Mouse (Mus musculus): ENCODE measurements around the gene Flrt1. TPM values are rescaled to one million over a fixed set of nuclear protein-coding genes. Genes with fewer than 3 reads are reported as not detected.

Gene Flrt1
- total and polyA plus RNA-seq, 3 experiments, result not detected

DNA sequence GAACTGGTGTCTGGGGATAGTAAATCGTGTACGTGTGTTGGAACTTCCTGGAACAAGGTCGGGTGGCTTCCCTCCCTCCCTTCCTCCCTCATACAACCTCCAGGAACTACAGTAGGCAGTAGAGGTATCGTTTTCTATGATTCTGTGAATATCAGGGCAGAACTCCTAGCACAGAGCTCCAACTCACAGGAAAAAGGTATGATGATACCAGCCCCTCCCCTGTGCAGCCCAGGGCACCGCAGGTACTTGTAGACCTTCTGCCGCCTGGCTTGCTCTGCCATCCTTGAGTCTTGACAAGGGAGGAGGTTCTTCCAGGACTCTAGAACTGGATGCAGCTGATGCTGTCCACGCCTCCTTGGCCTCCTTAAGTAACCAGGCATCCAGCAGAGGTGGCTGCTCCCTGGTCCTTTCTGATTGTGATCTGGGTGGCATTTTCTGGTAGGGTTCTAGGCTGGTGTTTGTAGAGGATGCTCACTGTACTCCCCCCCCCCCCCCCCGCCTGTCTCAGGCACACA lies 38.6 kb downstream of the Flrt1 start:
- no peak overlapping the region for H3K9ac ChIP-seq (ENCODE audit: insufficient read depth, low read depth)
- no peaks in the 10 kb centered on the region for H3K36me3 ChIP-seq (replicated peaks in 1 of 2; ENCODE audit: control insufficient read depth in 1 of 2, insufficient read depth in 1 of 2, low read length in 1 of 2)
- no peak overlapping the region for H3K4me2 ChIP-seq (ENCODE audit: insufficient read depth, low read depth, poor library complexity, severe bottlenecking)
- no peak overlapping the region for H3K4me3 ChIP-seq (replicated peaks in 1 of 3; ENCODE audit: low read depth in 2 of 3, low read length in 2 of 3, poor library complexity in 1 of 3)
- dilution Hi-C loops (cut with MboI; ENCODE audit: extremely low pct_ligation_motif_present, extremely low pct_unique_long_range_greater_than_20kb, low sequenced_read_pairs) (no loop called here), in situ Hi-C loops (cut with MboI; ENCODE audit: low pct_ligation_motif_present, low pct_unique_long_range_greater_than_20kb, low sequenced_read_pairs) (loop anchor here (25.0 kb wide), 1 partner anchor 345 kb away; the partner anchor contains the start of gene 2700081O15Rik)
- no peaks in the 10 kb centered on the region for H3K79me2 ChIP-seq (replicated peaks; ENCODE audit: control insufficient read depth, extremely low read depth, insufficient read depth, poor library complexity, severe bottlenecking)
- H3K27me3 ChIP-seq (replicated peaks), result peaks cover 57% of the 10 kb centered on the region
- TF ChIP-seq RAD21 (IDR thresholded peaks at IDR 0.05; ENCODE audit: low read depth, low read length), result no peak
- TF ChIP-seq POLR2AphosphoS2 (IDR thresholded peaks at IDR 0.05; ENCODE audit: low read depth, low read length), result no peak
- no peak for TF ChIP-seq ETS1 (conservative IDR thresholded peaks at IDR 0.05; ENCODE audit: low read depth, low read length)
- no peak for TF ChIP-seq SIN3A (IDR thresholded peaks at IDR 0.05; ENCODE audit: low read length)
- no peak for TF ChIP-seq ZNF384 (IDR thresholded peaks at IDR 0.05; ENCODE audit: low read depth, low read length)
- no peak for TF ChIP-seq MXI1 (IDR thresholded peaks at IDR 0.05; ENCODE audit: low read depth, low read length)
- no peak for TF ChIP-seq KAT2A (IDR thresholded peaks at IDR 0.05; ENCODE audit: insufficient replicate concordance, low read length)
- DNase-seq (ENCODE audit: extremely low read depth), result no peak
- no peaks in the 10 kb centered on the region for H3K9me3 ChIP-seq (replicated peaks; ENCODE audit: low read length)
- no peak overlapping the region for H3K27ac ChIP-seq (ENCODE audit: insufficient read depth, low read depth)
- peaks cover 12 to 14% of the 10 kb centered on the region in 2 experiments for H3K4me1 ChIP-seq (ENCODE audit: control insufficient read depth in 1 of 2, insufficient read depth in 2 of 2)

DNA sequence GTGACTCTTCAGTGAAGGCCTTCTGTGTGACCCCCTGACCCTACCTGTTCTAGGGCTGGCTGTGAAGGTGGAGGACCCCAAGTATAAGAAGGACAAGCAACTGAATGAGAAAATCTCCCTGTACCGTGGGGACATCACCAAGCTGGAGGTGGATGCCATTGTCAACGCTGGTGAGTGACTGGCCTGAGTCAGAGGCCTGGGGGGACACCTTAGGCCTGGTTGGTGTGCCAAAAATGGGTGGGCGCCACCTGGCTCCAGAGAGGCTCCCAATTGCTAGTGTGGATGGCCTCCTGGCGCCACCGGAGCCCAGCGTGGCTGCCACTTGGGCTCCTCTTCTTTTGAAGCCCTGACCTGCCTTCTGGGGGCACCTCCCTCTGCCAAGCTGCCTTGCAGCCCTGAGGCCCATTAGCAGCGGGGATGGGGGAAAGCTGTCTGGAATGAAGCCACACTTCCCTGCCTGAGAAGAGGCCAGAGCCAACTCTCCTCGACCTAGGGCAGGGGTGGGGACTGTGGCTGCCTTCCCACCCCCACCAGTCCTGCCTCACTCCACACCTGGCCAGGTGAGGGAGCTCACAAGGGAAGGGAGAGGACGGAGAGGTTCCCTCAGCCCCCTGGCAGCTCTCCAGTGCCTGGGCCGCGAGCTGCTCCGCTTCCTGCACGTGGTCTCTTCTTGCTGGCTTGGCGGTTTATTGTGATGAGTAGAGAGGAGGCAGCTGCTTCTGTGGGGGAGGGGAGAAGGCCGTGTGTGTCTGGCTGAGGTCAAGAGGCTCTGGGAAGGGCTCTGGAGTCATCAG lies 39.3 kb downstream of the Flrt1 start:
- H3K27ac ChIP-seq (ENCODE audit: insufficient read depth, low read depth), result no peak overlapping the region
- no peak for DNase-seq (ENCODE audit: extremely low read depth)
- H3K36me3 ChIP-seq (replicated peaks in 1 of 2; ENCODE audit: control insufficient read depth in 1 of 2, insufficient read depth in 1 of 2, low read length in 1 of 2), result no peaks in the 10 kb centered on the region
- dilution Hi-C loops (cut with MboI; ENCODE audit: extremely low pct_ligation_motif_present, extremely low pct_unique_long_range_greater_than_20kb, low sequenced_read_pairs) (no loop called here), in situ Hi-C loops (cut with MboI; ENCODE audit: low pct_ligation_motif_present, low pct_unique_long_range_greater_than_20kb, low sequenced_read_pairs) (loop anchor here (25.0 kb wide), 1 partner anchor 346 kb away; the partner anchor contains the start of gene 2700081O15Rik)
- peaks cover 12 to 14% of the 10 kb centered on the region in 2 experiments for H3K4me1 ChIP-seq (ENCODE audit: control insufficient read depth in 1 of 2, insufficient read depth in 2 of 2)
- TF ChIP-seq SMC3 (IDR thresholded peaks at IDR 0.05; ENCODE audit: low read depth, low read length) (no peak), ZNF384 (IDR thresholded peaks at IDR 0.05; ENCODE audit: low read depth, low read length) (no peak), KAT2A (IDR thresholded peaks at IDR 0.05; ENCODE audit: insufficient replicate concordance, low read length) (no peak), MAX (IDR thresholded peaks at IDR 0.05; ENCODE audit: low read length) (no peak), JUN (IDR thresholded peaks at IDR 0.05; ENCODE audit: insufficient read depth, low read depth, low read length) (no peak), RAD21 (IDR thresholded peaks at IDR 0.05; ENCODE audit: low read depth, low read length) (no peak), ZMIZ1 (IDR thresholded peaks at IDR 0.05; ENCODE audit: low read depth, low read length) (no peak), NELFE (IDR thresholded peaks at IDR 0.05; ENCODE audit: low read depth, low read length) (no peak), ZC3H11A (IDR thresholded peaks at IDR 0.05; ENCODE audit: low read depth, low read length) (no peak)
- no peaks in the 10 kb centered on the region for H3K9me3 ChIP-seq (replicated peaks; ENCODE audit: low read length)
- no peaks in the 10 kb centered on the region for H3K79me2 ChIP-seq (replicated peaks; ENCODE audit: control insufficient read depth, extremely low read depth, insufficient read depth, poor library complexity, severe bottlenecking)
- H3K4me3 ChIP-seq (replicated peaks in 1 of 3; ENCODE audit: low read depth in 2 of 3, low read length in 2 of 3, poor library complexity in 1 of 3), result no peak overlapping the region
- peaks cover 54% of the 10 kb centered on the region for H3K27me3 ChIP-seq (replicated peaks)
- H3K4me2 ChIP-seq (ENCODE audit: insufficient read depth, low read depth, poor library complexity, severe bottlenecking), result no peak overlapping the region
- no peak overlapping the region for H3K9ac ChIP-seq (ENCODE audit: insufficient read depth, low read depth)

Measured in CH12.LX (cell line).